Mouse (Mus musculus) 3134 (cell line): Measurements from ENCODE around the gene Usp47.

Experiments used
- DNase-seq: peaks from one replicate; pipeline ENCODE4 v3.0.0-alpha.2; 2011; ENCODE audit warnings: low spot score; ENCODE audit not compliant: insufficient read length; ENCODE audit errors: extremely low read depth

The Usp47 gene

DNA sequence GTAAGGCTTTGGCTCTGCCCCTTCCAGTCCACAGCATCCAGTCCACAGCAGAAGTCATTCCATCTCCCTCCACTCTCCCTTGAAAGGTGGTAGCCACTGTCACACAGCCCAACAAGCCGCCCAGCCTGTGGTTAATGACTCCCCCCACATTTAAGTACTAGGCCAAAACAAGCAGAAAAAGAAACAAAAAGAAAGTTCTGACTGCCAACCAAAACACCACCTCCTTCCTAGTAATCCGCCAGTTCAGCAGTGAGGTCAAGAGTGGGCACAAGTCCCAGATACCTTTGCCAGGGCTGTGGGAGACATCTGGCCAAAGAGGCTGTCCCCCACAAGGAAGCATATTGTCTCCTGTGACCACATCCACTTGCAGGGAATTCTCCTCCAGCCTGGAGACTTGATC lies 124.7 kb downstream of the Usp47 start:
- peak; percentile 79 for DNase-seq

DNA sequence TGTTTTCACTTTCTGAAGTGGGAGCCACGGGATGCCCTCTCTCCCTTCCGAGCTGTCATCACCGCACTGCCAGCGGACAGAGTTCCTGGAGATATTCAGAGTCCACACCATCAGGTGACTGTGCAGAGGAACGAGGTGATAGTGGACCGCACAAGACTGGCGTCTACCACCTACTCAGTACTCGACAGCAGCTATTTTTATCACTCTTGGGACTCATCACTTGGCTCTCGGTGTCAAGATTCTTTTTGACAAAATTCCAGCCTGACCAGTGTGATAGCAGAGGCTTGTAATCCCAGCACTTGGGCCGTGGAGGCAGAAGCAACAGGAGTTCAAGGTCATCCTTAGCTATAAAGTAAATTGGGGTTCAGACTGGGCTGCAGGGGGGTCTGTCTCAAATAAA lies 125.8 kb downstream of the Usp47 start:
- DNase-seq, result no peak

DNA sequence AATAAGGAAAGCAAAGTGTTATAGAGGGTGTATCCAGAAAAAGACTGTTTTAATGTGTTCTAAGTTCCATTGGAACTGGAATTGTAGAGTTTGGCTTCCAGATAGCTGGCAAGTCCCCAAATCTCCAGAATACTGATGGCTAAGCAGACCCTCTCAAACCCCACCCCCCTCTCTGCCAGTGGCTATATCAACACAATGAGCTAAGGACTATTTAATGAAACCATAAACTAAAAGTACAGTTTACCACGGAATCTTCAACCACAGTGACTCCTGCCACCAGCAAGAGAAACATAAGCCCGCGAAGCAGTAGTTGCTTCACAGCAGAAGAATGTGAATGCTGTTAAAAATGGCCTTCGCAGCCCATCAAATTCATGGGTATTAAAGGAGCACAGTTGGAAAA lies 131.1 kb downstream of the Usp47 start:
- no peak for DNase-seq

DNA sequence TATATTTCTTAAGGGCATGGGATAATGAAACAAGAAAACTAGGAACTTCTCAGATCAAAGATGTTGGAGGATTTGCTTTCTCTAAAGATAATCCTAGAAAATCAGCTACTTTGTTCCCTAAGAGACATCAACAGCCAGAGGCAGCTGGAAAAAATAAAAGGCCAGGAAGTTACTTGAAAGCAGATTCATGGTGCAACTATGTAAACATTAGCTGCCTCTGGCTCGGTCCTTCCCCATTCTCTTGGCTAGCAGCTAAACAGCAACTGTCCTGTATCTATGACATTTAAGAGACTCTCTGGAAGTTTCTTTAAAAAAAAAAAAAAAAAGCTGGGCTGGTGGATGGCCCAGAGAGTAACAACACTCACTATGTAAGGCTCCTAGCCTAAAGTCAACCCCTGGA lies 131.9 kb downstream of the Usp47 start:
- no peak for DNase-seq

DNA sequence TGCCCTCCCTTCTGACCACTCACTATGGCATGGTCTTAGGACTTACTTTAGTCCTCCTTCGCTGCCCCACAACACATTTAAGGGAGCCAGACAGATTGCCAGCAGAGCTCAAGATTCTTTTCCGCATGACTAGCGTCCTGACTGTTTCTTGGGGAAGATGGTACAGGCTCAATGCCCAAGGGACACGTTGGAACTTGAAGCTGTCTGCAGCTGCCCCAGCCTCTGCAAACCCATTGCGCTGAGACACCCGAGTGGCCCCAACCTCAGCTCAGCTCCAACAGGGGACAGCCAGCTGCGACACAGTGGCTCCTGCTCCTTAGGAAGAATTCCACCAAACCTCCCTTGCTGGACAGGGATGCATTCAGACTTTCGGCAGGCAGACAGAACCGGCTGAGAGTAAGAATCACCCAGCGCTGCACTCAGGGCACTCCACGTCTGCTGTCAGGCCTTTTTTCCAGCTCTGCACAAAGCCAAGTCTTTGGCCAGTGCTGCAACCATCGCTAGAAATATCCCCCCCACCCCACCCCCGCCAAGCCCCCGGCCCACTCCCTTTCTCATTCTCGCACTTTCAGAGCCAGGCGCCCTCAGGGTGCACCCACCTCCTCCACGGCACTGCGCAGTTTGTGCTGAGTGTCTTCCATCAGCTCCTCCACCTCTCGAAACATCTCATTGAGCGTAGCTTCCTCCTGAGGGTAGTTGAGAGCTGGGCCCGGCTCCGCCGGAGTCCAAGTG lies 134.4 kb downstream of the Usp47 start:
- no peak for DNase-seq

DNA sequence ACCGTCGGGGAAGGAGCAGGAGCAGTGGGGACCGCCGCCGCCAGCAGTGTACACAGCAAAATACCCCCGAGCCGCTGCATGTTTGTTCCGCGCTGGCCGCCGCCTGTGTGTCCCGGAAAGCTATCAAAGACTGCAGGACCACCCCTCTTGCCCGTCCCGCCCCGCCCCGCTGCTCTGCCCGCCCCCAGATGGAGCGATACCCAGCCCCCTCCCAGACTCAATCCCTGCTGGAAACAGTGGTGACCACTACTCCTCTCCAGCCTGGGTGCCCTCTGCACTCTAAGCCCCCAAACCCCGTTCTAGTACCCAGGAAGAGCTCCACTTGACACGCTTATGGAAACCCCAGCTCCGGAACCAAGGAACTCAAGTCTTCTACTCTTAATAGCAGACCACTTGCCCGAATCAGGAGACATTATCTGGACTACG lies 135.0 kb downstream of the Usp47 start:
- no peak for DNase-seq

DNA sequence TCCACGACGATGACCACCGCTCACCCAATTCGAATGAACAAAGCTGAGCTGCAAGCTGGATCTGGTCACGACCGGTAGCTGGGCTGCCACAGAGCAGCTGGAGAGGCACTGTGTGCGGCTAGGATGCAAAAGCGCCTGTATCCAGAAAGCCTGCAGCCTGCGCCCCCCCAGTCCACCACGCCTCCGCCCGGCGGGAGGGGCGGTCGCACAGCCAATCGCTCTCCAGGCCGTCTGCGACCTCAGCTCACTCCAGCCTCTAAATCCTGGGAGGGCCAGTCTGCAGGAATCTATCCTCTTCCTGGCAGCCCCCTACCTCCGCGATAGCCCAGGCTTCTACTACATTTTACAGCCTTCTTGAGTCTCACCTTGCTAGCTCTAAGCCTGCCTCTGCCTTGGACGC lies 135.6 kb downstream of the Usp47 start, which contains the start of gene Dkk3:
Gene Dkk3 (minus strand): TSS at position 116 of the 400 bp plus-strand sequence.
- DNase-seq, result no peak

DNA sequence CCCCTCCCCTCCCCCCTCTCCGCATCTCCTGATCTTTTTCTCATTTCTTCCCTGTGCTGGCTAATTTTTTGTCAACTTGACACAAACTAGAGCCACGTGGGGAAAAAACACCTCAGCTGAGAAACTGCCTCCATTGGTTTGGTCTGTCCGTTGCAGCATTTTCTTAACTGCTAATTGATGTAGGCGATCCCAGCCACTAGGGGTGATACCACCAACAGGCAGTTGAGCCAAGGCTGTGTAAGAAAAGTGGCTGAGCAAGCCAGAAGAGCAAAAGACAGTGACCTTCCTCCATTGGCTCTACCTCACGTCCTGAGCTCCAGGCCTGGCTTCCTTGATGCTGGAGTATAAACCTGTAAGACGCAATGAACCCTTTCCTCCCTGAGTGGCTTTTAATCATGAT lies 136.5 kb downstream of the Usp47 start:
- DNase-seq, result no peak
